Mouse (Mus musculus): Measurements from ENCODE around the gene Catsper1.
A peak's percentile ranks its signal among the peaks of the same experiment; 100 is the strongest.

Catsper1 gene

GRCm38 (mm10) chr19:5353609-5354008 lies 18.1 kb downstream of the Catsper1 start:
- no peak for DNase-seq (ENCODE audit: low spot score)

- no peak for DNase-seq (ENCODE audit: low spot score)
Observed at GRCm38 (mm10) chr19:5356080-5356479, 20.5 kb downstream of the Catsper1 start.

- no peak for DNase-seq (ENCODE audit: low spot score)
Observed at GRCm38 (mm10) chr19:5362186-5362585, 26.6 kb downstream of the Catsper1 start.

GRCm38 (mm10) chr19:5364124-5364523 lies 28.6 kb downstream of the Catsper1 start:
- DNase-seq (ENCODE audit: low spot score), result no peak

- no peak for DNase-seq (ENCODE audit: low spot score)
Observed at GRCm38 (mm10) chr19:5365751-5366150, 30.2 kb downstream of the Catsper1 start.

- DNase-seq (ENCODE audit: low spot score), result peak; percentile 94
Observed at GRCm38 (mm10) chr19:5366175-5367052, 30.9 kb downstream of the Catsper1 start, which contains the start of gene Eif1ad. Gene Eif1ad, plus strand, starts transcription at chr19:5366741.

GRCm38 (mm10) chr19:5367053-5367359 lies 31.5 kb downstream of the Catsper1 start, which contains the start of gene Banf1:
Gene Banf1, minus strand, starts transcription at chr19:5367168.
- no peak for DNase-seq (ENCODE audit: low spot score)

GRCm38 (mm10) chr19:5367455-5367854 lies 31.9 kb downstream of the Catsper1 start:
- DNase-seq (ENCODE audit: low spot score), result no peak

GRCm38 (mm10) chr19:5370932-5371331 lies 35.4 kb downstream of the Catsper1 start:
- no peak for DNase-seq (ENCODE audit: low spot score)

- DNase-seq (ENCODE audit: low spot score), result no peak
Observed at GRCm38 (mm10) chr19:5372724-5373123, 37.2 kb downstream of the Catsper1 start.

- DNase-seq (ENCODE audit: low spot score), result no peak
Observed at GRCm38 (mm10) chr19:5374177-5374576, 38.6 kb downstream of the Catsper1 start.

GRCm38 (mm10) chr19:5374748-5375147 lies 39.2 kb downstream of the Catsper1 start:
- DNase-seq (ENCODE audit: low spot score), result no peak

- no peak for DNase-seq (ENCODE audit: low spot score)
Observed at GRCm38 (mm10) chr19:5377446-5377845, 41.9 kb downstream of the Catsper1 start.

- no peak for DNase-seq (ENCODE audit: low spot score)
Observed at GRCm38 (mm10) chr19:5383326-5383725, 47.8 kb downstream of the Catsper1 start.

GRCm38 (mm10) chr19:5384715-5385114 lies 49.2 kb downstream of the Catsper1 start:
- no peak for DNase-seq (ENCODE audit: low spot score)

- no peak for DNase-seq (ENCODE audit: low spot score)
Observed at GRCm38 (mm10) chr19:5388011-5388441, 52.5 kb downstream of the Catsper1 start.

GRCm38 (mm10) chr19:5388588-5389242 lies 53.2 kb downstream of the Catsper1 start, which contains the start of gene Sart1:
Gene Sart1, minus strand, starts transcription at chr19:5388703.
- peak; percentile 85 for DNase-seq (ENCODE audit: low spot score)

GRCm38 (mm10) chr19:5389647-5390046 lies 54.1 kb downstream of the Catsper1 start:
- peak; percentile 59 for DNase-seq (ENCODE audit: low spot score)

GRCm38 (mm10) chr19:5390416-5390815 lies 54.9 kb downstream of the Catsper1 start:
- DNase-seq (ENCODE audit: low spot score), result no peak

- DNase-seq (ENCODE audit: low spot score), result no peak
Observed at GRCm38 (mm10) chr19:5392892-5393291, 57.4 kb downstream of the Catsper1 start.
